Mouse (Mus musculus) heart, postnatal 0 days (tissue): Measurements from ENCODE around the gene Acadm.

ENCODE experiments used
- CTCF ChIP-seq: IDR thresholded peaks from 2 replicates; pipeline ENCODE4 v1.5.1; 2016; ENCODE audit warnings: antibody characterized with exemption, control low read depth, low read depth
- EP300 ChIP-seq: IDR thresholded peaks from 2 replicates; pipeline ENCODE4 v1.6.1; 2016; ENCODE audit warnings: antibody characterized with exemption, low read depth

- TF ChIP-seq EP300: no peak
- TF ChIP-seq CTCF: no peak
Measured at GRCm38 (mm10) chr3:153921147-153921910, 23.1 kb downstream of the Acadm start.
